Mouse (Mus musculus): Measurements from ENCODE around the gene Bicra.

DNA sequence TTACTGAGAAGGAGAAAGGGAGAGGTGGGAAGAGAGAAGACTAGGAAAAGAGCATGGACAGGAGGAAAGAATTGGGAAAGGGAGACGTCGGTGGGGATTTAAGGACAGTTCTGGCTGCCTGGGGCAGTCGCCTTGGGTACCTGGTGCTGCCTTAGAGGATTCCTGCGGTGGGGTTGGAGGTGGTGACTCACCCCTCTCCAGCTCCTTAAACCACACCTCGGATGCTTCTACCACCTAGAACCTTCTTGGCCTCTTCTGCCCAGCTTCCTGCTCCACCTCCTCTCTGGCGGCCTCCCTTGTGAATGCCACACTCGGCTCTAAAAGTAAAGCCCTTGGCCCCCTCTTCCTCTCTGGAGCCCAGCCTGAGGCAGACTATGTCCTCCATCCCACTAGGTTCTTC, 92.2 kb downstream of the Bicra start:
- no peak for TF ChIP-seq CTCF (IDR thresholded peaks at IDR 0.05; ENCODE audit: low read depth)
- no peak for TF ChIP-seq EP300 (optimal IDR thresholded peaks at IDR 0.05)
